In genomic region chr6:125003706-125004105, GRCm38 (mm10) we compare ENCODE assay signal across 30 mouse cellular contexts. TPM values are rescaled to one million over a fixed set of nuclear protein-coding genes. Genes with fewer than 3 reads are reported as not detected.
DNase-seq lines count a peak whose midpoint lies in the region; ATAC-seq lines count a peak whose summit lies in the region.
"Had no signal": no experiment of that assay in that cellular context is flagged by ENCODE, and none has a peak within 500 bp of the region (broad histone marks: within the 10 kb centered on the region; RNA-seq: fewer than 3 reads in every experiment).

No protein-coding gene starts in this region.

- no peak for ATAC-seq in heart, embryonic 12.5 days (ENCODE audit: insufficient number of reproducible peaks, low FRiP score)
- peak; percentile 15; the same call in 1 of the 2 replicates for ATAC-seq in intestine, embryonic 16.5 days
- no peak for ATAC-seq in intestine, embryonic 15.5 days
- ATAC-seq in hindbrain, embryonic 12.5 days (ENCODE audit: low FRiP score): no peak
- ATAC-seq: forebrain, embryonic 15.5 days; midbrain, embryonic 15.5 days; Patski had no signal

- H3K36me3 ChIP-seq in heart, embryonic 12.5 days: no peaks in the 10 kb centered on the region
- no peaks in the 10 kb centered on the region for H3K36me3 ChIP-seq in intestine, embryonic 16.5 days (ENCODE audit: control insufficient read depth, insufficient read depth, low read length)
- no peaks in the 10 kb centered on the region for H3K36me3 ChIP-seq in intestine, embryonic 15.5 days
- no peaks in the 10 kb centered on the region for H3K36me3 ChIP-seq in hindbrain, embryonic 12.5 days
- H3K36me3 ChIP-seq: embryonic facial prominence, embryonic 12.5 days; forebrain, embryonic 15.5 days; limb, embryonic 12.5 days; liver, embryonic 15.5 days; stomach, embryonic 15.5 days had no signal

- no peak overlapping the region for H3K9ac ChIP-seq in heart, embryonic 12.5 days
- no peak overlapping the region for H3K9ac ChIP-seq in intestine, embryonic 16.5 days (ENCODE audit: low read depth, low read length)
- no peak overlapping the region for H3K9ac ChIP-seq in intestine, embryonic 15.5 days
- no peak overlapping the region for H3K9ac ChIP-seq in hindbrain, embryonic 12.5 days
- H3K9ac ChIP-seq: embryonic facial prominence, embryonic 12.5 days; forebrain, embryonic 15.5 days; hindbrain, embryonic 14.5 days; limb, embryonic 12.5 days; liver, embryonic 15.5 days; lung, embryonic 14.5 days; midbrain, embryonic 15.5 days; stomach, embryonic 15.5 days had no signal

- H3K27ac ChIP-seq in heart, embryonic 12.5 days (ENCODE audit: poor library complexity, severe bottlenecking): no peak overlapping the region
- H3K27ac ChIP-seq in intestine, embryonic 16.5 days (ENCODE audit: low read length): no peak overlapping the region
- H3K27ac ChIP-seq in intestine, embryonic 15.5 days: no peak overlapping the region
- no peak overlapping the region for H3K27ac ChIP-seq in hindbrain, embryonic 12.5 days
- H3K27ac ChIP-seq: embryonic facial prominence, embryonic 12.5 days; forebrain, embryonic 15.5 days; hindbrain, embryonic 14.5 days; kidney, postnatal 0 days; left cerebral cortex, adult 2 months; limb, embryonic 12.5 days; liver, embryonic 15.5 days; midbrain, embryonic 15.5 days; stomach, embryonic 15.5 days had no signal

- 31% methylated on average over 3 of the region's 3 CpGs for WGBS in heart, embryonic 12.5 days
- WGBS in intestine, embryonic 16.5 days: 34% methylated on average over 3 of the region's 3 CpGs
- WGBS in intestine, embryonic 15.5 days: 29% methylated on average over 3 of the region's 3 CpGs
- WGBS in hindbrain, embryonic 12.5 days: 48% methylated on average over 3 of the region's 3 CpGs

- H3K4me2 ChIP-seq in heart, embryonic 12.5 days: peak overlapping the region; percentile 34
- H3K4me2 ChIP-seq in intestine, embryonic 16.5 days (ENCODE audit: low read depth, low read length): no peak overlapping the region
- H3K4me2 ChIP-seq in intestine, embryonic 15.5 days (replicated peaks): no peak overlapping the region
- no peak overlapping the region for H3K4me2 ChIP-seq in hindbrain, embryonic 12.5 days (replicated peaks)
- H3K4me2 ChIP-seq: embryonic facial prominence, embryonic 12.5 days; forebrain, embryonic 15.5 days; hindbrain, embryonic 14.5 days; limb, embryonic 12.5 days; liver, embryonic 15.5 days; lung, embryonic 14.5 days; midbrain, embryonic 15.5 days; stomach, embryonic 15.5 days had no signal

- peaks cover 42% of the 10 kb centered on the region for H3K27me3 ChIP-seq in heart, embryonic 12.5 days (replicated peaks)
- peaks cover 24% of the 10 kb centered on the region for H3K27me3 ChIP-seq in intestine, embryonic 16.5 days (replicated peaks; ENCODE audit: control insufficient read depth, insufficient read depth, low read length)
- peaks cover 28% of the 10 kb centered on the region for H3K27me3 ChIP-seq in intestine, embryonic 15.5 days (replicated peaks)
- H3K27me3 ChIP-seq in hindbrain, embryonic 12.5 days: peaks cover 55% of the 10 kb centered on the region
- H3K27me3 ChIP-seq: Patski had no signal

- DNase-seq in heart, postnatal 4 days: no peak
- peak; percentile 26 for DNase-seq in right cerebral cortex, adult 18-20 months
- no peak for DNase-seq in right cerebral cortex, postnatal 10 days (ENCODE audit: low spot score in 2 of 2)
- DNase-seq: adrenal gland, postnatal 14 days; cerebellum, adult 11-12 months; cerebellum, adult 9-11 months; embryo, embryonic 11 days; gastrocnemius, postnatal 25 days; heart, postnatal 10 days; kidney, adult 8-10 months; kidney, postnatal 4 days; lung, embryonic 14.5 days; lung, postnatal 14 days; right cerebral cortex, postnatal 25 days; thymus, postnatal 25 days had no signal

- H3K9me3 ChIP-seq in heart, embryonic 12.5 days (replicated peaks): no peaks in the 10 kb centered on the region
- H3K9me3 ChIP-seq in intestine, embryonic 16.5 days (ENCODE audit: control insufficient read depth, low read length): no peaks in the 10 kb centered on the region
- H3K9me3 ChIP-seq in intestine, embryonic 15.5 days: no peaks in the 10 kb centered on the region
- no peaks in the 10 kb centered on the region for H3K9me3 ChIP-seq in hindbrain, embryonic 12.5 days (replicated peaks)
- H3K9me3 ChIP-seq: embryonic facial prominence, embryonic 12.5 days; forebrain, embryonic 15.5 days; limb, embryonic 12.5 days; liver, embryonic 15.5 days; midbrain, embryonic 15.5 days; stomach, embryonic 15.5 days had no signal

- H3K4me1 ChIP-seq in heart, embryonic 12.5 days (replicated peaks): peaks cover 23% of the 10 kb centered on the region
- 0 out of 2 replicates have a peak, but pooled peaks cover 4% of the 10 kb centered on the region for H3K4me1 ChIP-seq in intestine, embryonic 16.5 days (ENCODE audit: control insufficient read depth, insufficient read depth, low read length)
- peaks cover 5% of the 10 kb centered on the region; the same call in 1 of the 2 replicates for H3K4me1 ChIP-seq in intestine, embryonic 15.5 days (replicated peaks)
- H3K4me1 ChIP-seq in hindbrain, embryonic 12.5 days: peaks cover 15% of the 10 kb centered on the region
- H3K4me1 ChIP-seq: stomach, embryonic 15.5 days had no signal

- no peak overlapping the region for H3K4me3 ChIP-seq in heart, embryonic 12.5 days
- H3K4me3 ChIP-seq in intestine, embryonic 16.5 days (ENCODE audit: low read length): no peak overlapping the region
- H3K4me3 ChIP-seq in intestine, embryonic 15.5 days (replicated peaks): no peak overlapping the region
- no peak overlapping the region for H3K4me3 ChIP-seq in hindbrain, embryonic 12.5 days
- H3K4me3 ChIP-seq: embryonic facial prominence, embryonic 12.5 days; forebrain, embryonic 15.5 days; left cerebral cortex, adult 2 months; limb, embryonic 12.5 days; liver, embryonic 15.5 days; midbrain, embryonic 15.5 days; stomach, embryonic 15.5 days had no signal

RNA-seq across cellular contexts. Expression of gene Zfp384, which starts 5.2 kb away (rescaled TPM):
- polyA plus RNA-seq in heart, embryonic 12.5 days (2016; fragmentation: Nextera tagmentation; extraction: Ambion mirVana): 12.2 and 13.6 TPM in 2 replicates
- total RNA-seq in heart, postnatal 4 days (2021): 10 to 100 TPM; 28.5 to 30.7 TPM
- 8.9 and 10.3 TPM in 2 replicates for polyA plus RNA-seq in intestine, embryonic 16.5 days (2015; fragmentation: Nextera tagmentation; extraction: Ambion mirVana)
- 13.4 and 14.3 TPM in 2 replicates for polyA plus RNA-seq in intestine, embryonic 15.5 days (2015; fragmentation: Nextera tagmentation; extraction: Ambion mirVana)
- 21.6 and 22.3 TPM in 2 replicates for polyA plus RNA-seq in hindbrain, embryonic 12.5 days (2016; fragmentation: Nextera tagmentation; extraction: Ambion mirVana)

RNA-seq across cellular contexts. Expression of gene Pianp, which starts 7.2 kb away (rescaled TPM):
- 0.39 and 0.45 TPM in 2 replicates for polyA plus RNA-seq in heart, embryonic 12.5 days (2016; fragmentation: Nextera tagmentation; extraction: Ambion mirVana)
- 1 to 10 TPM in 1 of 2 experiments, under 1 TPM in 1; 0.69 to 1.5 TPM for total RNA-seq in heart, postnatal 4 days (2021)
- polyA plus RNA-seq in intestine, embryonic 16.5 days (2015; fragmentation: Nextera tagmentation; extraction: Ambion mirVana): 1.9 and 2.0 TPM in 2 replicates
- polyA plus RNA-seq in intestine, embryonic 15.5 days (2015; fragmentation: Nextera tagmentation; extraction: Ambion mirVana): 1.8 and 2.1 TPM in 2 replicates
- 8.6 and 8.9 TPM in 2 replicates for polyA plus RNA-seq in hindbrain, embryonic 12.5 days (2016; fragmentation: Nextera tagmentation; extraction: Ambion mirVana)
- total RNA-seq: gastrocnemius, postnatal 25 days; liver, adult 2 months had no signal

RNA-seq across cellular contexts. Expression of gene Ing4, which starts 35.9 kb away (rescaled TPM):
- 76.7 and 81.8 TPM in 2 replicates for polyA plus RNA-seq in heart, embryonic 12.5 days (2016; fragmentation: Nextera tagmentation; extraction: Ambion mirVana)
- total RNA-seq in heart, postnatal 4 days (2021): 10 to 100 TPM; 40.8 to 43.6 TPM
- 96.0 and 105 TPM in 2 replicates for polyA plus RNA-seq in intestine, embryonic 16.5 days (2015; fragmentation: Nextera tagmentation; extraction: Ambion mirVana)
- 96.2 and 103 TPM in 2 replicates for polyA plus RNA-seq in intestine, embryonic 15.5 days (2015; fragmentation: Nextera tagmentation; extraction: Ambion mirVana)
- 151 and 159 TPM in 2 replicates for polyA plus RNA-seq in hindbrain, embryonic 12.5 days (2016; fragmentation: Nextera tagmentation; extraction: Ambion mirVana)

RNA-seq across cellular contexts. Expression of gene Cops7a, which starts 38.4 kb away (rescaled TPM):
- 148 and 149 TPM in 2 replicates for polyA plus RNA-seq in heart, embryonic 12.5 days (2016; fragmentation: Nextera tagmentation; extraction: Ambion mirVana)
- 100 to 1,000 TPM; 107 to 110 TPM for total RNA-seq in heart, postnatal 4 days (2021)
- polyA plus RNA-seq in intestine, embryonic 16.5 days (2015; fragmentation: Nextera tagmentation; extraction: Ambion mirVana): 170 and 176 TPM in 2 replicates
- polyA plus RNA-seq in intestine, embryonic 15.5 days (2015; fragmentation: Nextera tagmentation; extraction: Ambion mirVana): 159 and 170 TPM in 2 replicates
- polyA plus RNA-seq in hindbrain, embryonic 12.5 days (2016; fragmentation: Nextera tagmentation; extraction: Ambion mirVana): 99.5 and 101 TPM in 2 replicates

RNA-seq across cellular contexts. Expression of gene Acrbp, which starts 45.8 kb away (rescaled TPM):
- 5.1 and 6.9 TPM in 2 replicates for polyA plus RNA-seq in heart, embryonic 12.5 days (2016; fragmentation: Nextera tagmentation; extraction: Ambion mirVana)
- total RNA-seq in heart, postnatal 4 days (2021): 1 to 10 TPM; 1.7 to 3.2 TPM
- polyA plus RNA-seq in intestine, embryonic 16.5 days (2015; fragmentation: Nextera tagmentation; extraction: Ambion mirVana): 9.8 and 10.6 TPM in 2 replicates
- 8.5 and 9.3 TPM in 2 replicates for polyA plus RNA-seq in intestine, embryonic 15.5 days (2015; fragmentation: Nextera tagmentation; extraction: Ambion mirVana)
- polyA plus RNA-seq in hindbrain, embryonic 12.5 days (2016; fragmentation: Nextera tagmentation; extraction: Ambion mirVana): 16.0 and 18.3 TPM in 2 replicates
